Mouse (Mus musculus): ENCODE data around the gene Pqlc3. TPM values are rescaled to one million over a fixed set of nuclear protein-coding genes. Genes with fewer than 3 reads are reported as not detected.

Gene Pqlc3
- total and polyA plus RNA-seq, 3 experiments, result 5.2 to 13.1 TPM; not detected in 1

GRCm38 (mm10) chr12:17035128-17035527 is 34.9 kb upstream of the Pqlc3 start (continued):
- TF ChIP-seq JUND (IDR thresholded peaks at IDR 0.05; ENCODE audit: low read depth, low read length), result no peak
- no peak for TF ChIP-seq USF1 (IDR thresholded peaks at IDR 0.05; ENCODE audit: low read depth, low read length)
- peak; percentile 83; the same call in 1 of the 2 replicates for TF ChIP-seq SIN3A (IDR thresholded peaks at IDR 0.05; ENCODE audit: low read length)
- no peak; the same call in 1 of the 2 replicates for TF ChIP-seq NELFE (IDR thresholded peaks at IDR 0.05; ENCODE audit: low read depth, low read length)
- no peak for TF ChIP-seq EP300 (IDR thresholded peaks at IDR 0.05; ENCODE audit: low read depth in 1 of 2, low read length in 2 of 2)
- TF ChIP-seq GABPA (IDR thresholded peaks at IDR 0.05; ENCODE audit: low read depth, low read length), result no peak
- no peak for TF ChIP-seq CHD2 (IDR thresholded peaks at IDR 0.05; ENCODE audit: low read length)
- TF ChIP-seq POLR2AphosphoS2 (IDR thresholded peaks at IDR 0.05; ENCODE audit: low read length), result no peak

- no peak for DNase-seq (ENCODE audit: low read depth, low spot score)
- Histone ChIP-seq H3K27me3 (ENCODE audit: control insufficient read depth in 1 of 2, insufficient read depth in 2 of 2, low read length in 2 of 2) (no peaks in the 10 kb centered on the region), H3K4me1 (ENCODE audit: control insufficient read depth in 1 of 2, insufficient read depth in 2 of 2, low read length in 2 of 2) (peaks cover 0 to 7% of the 10 kb centered on the region in 2 experiments; a peak in 2 of 4 replicates), H3K9me3 (replicated peaks; ENCODE audit: insufficient read depth, low read length) (no peaks in the 10 kb centered on the region), H3K4me3 (ENCODE audit: control insufficient read depth in 1 of 2, insufficient read depth in 1 of 2, low read depth in 2 of 2, low read length in 2 of 2) (peak overlapping the region; percentile 51 to 64), H3K9ac (ENCODE audit: control insufficient read depth, low read depth, low read length, poor library complexity, severe bottlenecking) (peak overlapping the region; percentile 67), H3K79me2 (ENCODE audit: control insufficient read depth, insufficient read depth, low read length, poor library complexity) (no peaks in the 10 kb centered on the region; the same call in 1 of the 2 replicates), H3K36me3 (ENCODE audit: control insufficient read depth in 1 of 2, insufficient read depth in 2 of 2, low read length in 2 of 2) (no peaks in the 10 kb centered on the region; a peak in 1 of 4 replicates), H3K27ac (ENCODE audit: control insufficient read depth, low read depth, low read length) (peak overlapping the region; percentile 78)
- TF ChIP-seq MAX (IDR thresholded peaks at IDR 0.05; ENCODE audit: low read length) (no peak), MEF2A (IDR thresholded peaks at IDR 0.05; ENCODE audit: extremely low read depth, insufficient replicate concordance, low read depth, low read length, poor library complexity, severe bottlenecking) (no peak), E2F4 (IDR thresholded peaks at IDR 0.05; ENCODE audit: borderline replicate concordance, low read depth, low read length) (no peak), ZKSCAN1 (IDR thresholded peaks at IDR 0.05; ENCODE audit: low read depth, low read length) (no peak), BHLHE40 (IDR thresholded peaks at IDR 0.05; ENCODE audit: borderline replicate concordance, low read depth, low read length) (no peak), TAL1 (IDR thresholded peaks at IDR 0.05; ENCODE audit: low read length) (0 out of 2 replicates have a peak, but pooled peaks have one; percentile 36), ZMIZ1 (IDR thresholded peaks at IDR 0.05; ENCODE audit: low read depth, low read length) (no peak), RAD21 (IDR thresholded peaks at IDR 0.05; ENCODE audit: low read depth, low read length) (no peak), NELFE (IDR thresholded peaks at IDR 0.05; ENCODE audit: low read depth, low read length) (no peak), MAFK (IDR thresholded peaks at IDR 0.05; ENCODE audit: borderline replicate concordance, low read depth, low read length) (no peak), ZNF384 (IDR thresholded peaks at IDR 0.05; ENCODE audit: low read depth, low read length) (no peak), HCFC1 (IDR thresholded peaks at IDR 0.05; ENCODE audit: low read depth, low read length) (no peak), TCF12 (IDR thresholded peaks at IDR 0.05; ENCODE audit: low read depth, low read length) (peak; percentile 59; the same call in 1 of the 2 replicates), RCOR1 (IDR thresholded peaks at IDR 0.05; ENCODE audit: low read depth, low read length) (no peak), SMC3 (IDR thresholded peaks at IDR 0.05; ENCODE audit: low read depth, low read length) (no peak), CHD1 (IDR thresholded peaks at IDR 0.05; ENCODE audit: low read depth, low read length) (no peak), ETS1 (IDR thresholded peaks at IDR 0.05; ENCODE audit: low read depth, low read length) (no peak), POLR2A (IDR thresholded peaks at IDR 0.05; ENCODE audit: control insufficient read depth in 1 of 2, insufficient read depth in 1 of 2, low read depth in 1 of 2, low read length in 2 of 2, poor library complexity in 1 of 2) (no peak), TBP (IDR thresholded peaks at IDR 0.05; ENCODE audit: low read depth, low read length) (no peak), CTCF (IDR thresholded peaks at IDR 0.05 in 2 of 3, conservative IDR thresholded peaks at IDR 0.05 in 1 of 3; ENCODE audit: control insufficient read depth in 1 of 3, insufficient read depth in 1 of 3, low read depth in 2 of 3, low read length in 3 of 3, poor library complexity in 1 of 3, severe bottlenecking in 1 of 3) (no peak), GABPA (IDR thresholded peaks at IDR 0.05; ENCODE audit: low read depth, low read length) (no peak), SIN3A (IDR thresholded peaks at IDR 0.05; ENCODE audit: low read length) (no peak), KAT2A (conservative IDR thresholded peaks at IDR 0.05; ENCODE audit: low read depth, low read length) (no peak), ELF1 (IDR thresholded peaks at IDR 0.05; ENCODE audit: low read depth, low read length) (no peak), UBTF (IDR thresholded peaks at IDR 0.05; ENCODE audit: borderline replicate concordance, insufficient read depth, low read depth, low read length) (no peak), MYC (IDR thresholded peaks at IDR 0.05; ENCODE audit: low read depth, low read length) (no peak), GATA1 (IDR thresholded peaks at IDR 0.05; ENCODE audit: low read depth, low read length) (peak; percentile 35; the same call in 1 of the 2 replicates), USF1 (IDR thresholded peaks at IDR 0.05; ENCODE audit: low read depth, low read length) (no peak), EP300 (IDR thresholded peaks at IDR 0.05; ENCODE audit: low read depth in 1 of 2, low read length in 2 of 2) (peak in 1 of 2 experiments; percentile 66; a peak in 2 of 4 replicates), POLR2AphosphoS2 (IDR thresholded peaks at IDR 0.05; ENCODE audit: low read length) (no peak), MAZ (IDR thresholded peaks at IDR 0.05; ENCODE audit: low read depth, low read length) (no peak), MYB (IDR thresholded peaks at IDR 0.05; ENCODE audit: low read depth, low read length) (no peak), USF2 (IDR thresholded peaks at IDR 0.05; ENCODE audit: borderline replicate concordance in 1 of 2, insufficient read depth in 1 of 2, low read depth in 1 of 2, low read length in 2 of 2) (no peak)
These were observed 34.5 kb upstream of the Pqlc3 start for GRCm38 (mm10) chr12:17034671-17035070.

Data from MEL (cell line).